Mouse (Mus musculus) activated CD4-positive, CD25-positive, alpha-beta regulatory T cell (primary cell): Measurements from ENCODE around the gene Ccdc93. TPM values are rescaled to one million over a fixed set of nuclear protein-coding genes. Genes with fewer than 3 reads are reported as not detected.

Source experiments
- polyA plus RNA-seq, 2 experiments: library from polyadenylated mRNA; unstranded; fragments of 100-300 nt; shearing (Covaris generic); gene quantifications; one replicate each; pipeline ENCODE4 v1.2.1; 2017

The Ccdc93 gene
- 10 to 100 TPM; 16.4 to 18.5 TPM for polyA plus RNA-seq

DNA sequence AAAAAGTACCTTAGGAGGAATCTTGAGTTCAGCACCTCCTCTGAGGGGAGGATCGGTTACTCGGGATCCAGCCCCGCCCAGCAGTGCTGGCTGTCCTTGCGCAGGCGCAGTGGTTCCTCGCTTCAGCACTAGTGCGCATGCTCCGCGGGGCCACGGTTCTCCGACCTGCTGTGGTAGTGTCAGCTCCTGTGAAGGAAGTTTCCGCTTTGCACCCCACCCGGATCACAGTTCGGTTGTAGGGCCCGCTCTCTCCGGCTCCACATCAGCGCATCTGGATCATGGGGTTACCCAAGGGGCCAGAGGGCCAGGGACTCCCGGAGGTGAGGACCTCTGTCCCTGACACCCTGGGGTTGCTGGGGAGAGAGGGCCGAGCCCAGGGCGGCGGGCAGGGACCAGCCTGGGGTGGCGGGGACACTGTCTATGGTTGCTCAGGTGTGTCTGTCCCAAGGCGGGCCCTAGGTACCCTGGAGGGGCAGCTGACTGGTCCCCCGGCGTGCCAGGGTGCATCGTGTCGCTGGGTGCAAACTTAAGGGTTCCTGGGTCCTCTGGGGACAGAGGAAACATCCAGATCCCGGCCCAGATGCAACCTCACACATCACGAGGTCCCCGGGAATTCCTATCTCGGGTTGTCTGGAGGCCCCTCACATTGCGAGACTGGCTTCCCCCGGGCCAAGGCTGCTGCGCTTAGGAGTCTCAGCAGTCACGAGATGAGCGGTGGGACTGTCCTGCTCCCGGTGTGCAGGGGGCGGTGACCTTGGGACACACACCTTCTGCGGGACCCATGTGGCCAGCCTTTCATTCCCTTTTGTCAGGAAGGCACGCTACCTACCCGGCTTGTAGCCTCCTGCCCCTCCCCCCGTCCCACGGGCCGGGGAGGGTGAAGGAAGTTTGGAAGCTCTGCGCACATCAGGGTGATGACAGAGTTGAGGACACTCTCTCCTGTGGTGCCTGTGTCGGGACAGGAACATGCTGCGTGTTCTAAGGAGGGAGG lies at the start of gene Ccdc93:
Gene Ccdc93 (plus strand): TSS at position 112 of the 991 bp plus-strand sequence.

DNA sequence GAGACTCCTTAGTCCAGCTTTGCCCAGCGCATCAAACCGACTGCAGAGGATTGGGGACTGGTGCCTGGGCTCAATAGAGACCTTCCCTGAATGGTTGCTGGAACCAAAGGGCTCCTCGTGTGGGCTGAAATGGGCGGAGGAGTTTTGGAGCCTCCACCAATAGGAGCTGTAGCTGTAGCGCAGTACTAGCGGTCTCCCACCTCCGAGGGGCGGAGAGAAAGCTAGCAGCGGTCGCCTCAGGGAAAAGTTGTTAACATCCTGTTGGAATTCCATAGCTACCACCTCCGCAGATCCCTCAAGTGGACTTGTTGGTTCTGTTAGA lies 97.5 kb downstream of the Ccdc93 start, which contains the start of gene Htr5b:
Gene Htr5b (minus strand): TSS at position 67 of the 322 bp plus-strand sequence.

Other genes starting within 250 kb of the Ccdc93 start
- 10 to 100 TPM; 36.7 to 38.6 TPM for gene Insig2, start 98.5 kb upstream of the Ccdc93 start, polyA plus RNA-seq
- gene Htr5b, start 97.4 kb downstream of the Ccdc93 start, polyA plus RNA-seq = not detected
- 10 to 100 TPM; 56.9 to 83.0 TPM for gene Ddx18, start 136.9 kb downstream of the Ccdc93 start, polyA plus RNA-seq